Mouse (Mus musculus): ENCODE results near the gene Mb.

Gene Mb

GRCm38 (mm10) chr15:77065259-77065852, 14.9 kb upstream of the Mb start:
- DNase-seq (ENCODE audit: low read depth, low spot score): no peak

- no peak for DNase-seq (ENCODE audit: low read depth, low spot score)
These were observed 12.3 kb upstream of the Mb start for GRCm38 (mm10) chr15:77062746-77063145.

DNA sequence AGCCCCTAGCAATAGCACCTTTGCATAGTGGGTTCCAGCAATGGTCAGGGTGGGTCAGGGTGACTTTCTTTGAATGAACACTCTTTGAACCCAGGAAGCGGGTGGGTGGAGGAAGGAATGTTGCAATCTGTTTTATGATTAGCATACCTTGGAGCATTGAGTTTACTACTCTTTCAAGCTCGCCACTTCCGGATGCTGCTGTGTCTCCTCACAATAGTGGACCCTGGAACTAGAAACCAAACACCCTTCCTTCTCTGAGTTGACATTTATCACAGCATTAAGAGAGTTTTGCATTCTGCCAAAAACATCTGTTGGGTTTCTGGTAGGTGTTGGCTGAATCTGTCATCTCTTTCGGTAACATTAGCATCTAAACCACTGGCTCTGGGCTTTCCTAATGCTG, 8.9 kb upstream of the Mb start:
- peak; percentile 93 for DNase-seq (ENCODE audit: low read depth, low spot score)

GRCm38 (mm10) chr15:77058566-77058965, 8.1 kb upstream of the Mb start:
- peak; percentile 99 for DNase-seq (ENCODE audit: low read depth, low spot score)

- peak; percentile 77 for DNase-seq (ENCODE audit: low read depth, low spot score)
These were observed 6.3 kb upstream of the Mb start for GRCm38 (mm10) chr15:77056791-77057051.

DNA sequence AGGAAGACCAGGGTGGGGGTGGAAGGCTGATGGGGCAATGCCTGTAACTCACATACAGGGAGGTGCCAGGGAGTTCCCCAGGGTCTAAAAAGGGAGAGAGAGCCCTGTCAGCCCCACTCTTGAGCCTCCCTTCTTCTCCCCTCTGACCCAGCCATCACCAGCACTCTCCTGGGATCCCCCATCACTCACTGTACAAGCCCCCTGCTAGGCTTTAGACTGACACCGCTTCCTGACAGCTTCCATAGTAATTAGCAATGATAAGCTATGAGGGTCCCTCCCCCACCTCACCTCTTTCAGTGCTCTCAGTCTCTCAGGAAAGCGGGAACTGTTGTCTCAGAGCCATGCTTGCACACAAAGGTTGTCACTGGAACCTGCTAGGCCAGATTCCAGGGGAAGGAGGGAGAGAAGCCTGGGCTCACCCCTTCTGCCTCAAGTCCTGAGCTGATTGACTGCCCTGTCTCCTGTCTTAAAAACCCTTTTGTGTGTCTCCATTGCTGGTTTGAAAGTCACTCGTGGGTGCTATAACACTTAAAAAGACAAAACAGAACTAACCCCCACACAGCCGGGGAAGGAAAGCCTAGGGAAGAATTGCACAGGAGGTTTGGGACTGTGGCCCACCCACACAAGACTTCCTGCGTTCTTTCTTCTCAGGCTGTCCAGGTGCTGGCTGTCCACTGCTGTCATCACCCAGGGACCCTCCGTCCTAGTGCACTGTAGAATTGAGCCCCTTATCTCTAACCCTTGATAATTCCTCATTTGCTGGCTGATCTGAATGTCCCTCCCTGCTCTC, 5.7 kb upstream of the Mb start:
- peak; percentile 96 for DNase-seq (ENCODE audit: low read depth, low spot score)

GRCm38 (mm10) chr15:77054611-77055175, 4.2 kb upstream of the Mb start:
- no peak for DNase-seq (ENCODE audit: low read depth, low spot score)

DNA sequence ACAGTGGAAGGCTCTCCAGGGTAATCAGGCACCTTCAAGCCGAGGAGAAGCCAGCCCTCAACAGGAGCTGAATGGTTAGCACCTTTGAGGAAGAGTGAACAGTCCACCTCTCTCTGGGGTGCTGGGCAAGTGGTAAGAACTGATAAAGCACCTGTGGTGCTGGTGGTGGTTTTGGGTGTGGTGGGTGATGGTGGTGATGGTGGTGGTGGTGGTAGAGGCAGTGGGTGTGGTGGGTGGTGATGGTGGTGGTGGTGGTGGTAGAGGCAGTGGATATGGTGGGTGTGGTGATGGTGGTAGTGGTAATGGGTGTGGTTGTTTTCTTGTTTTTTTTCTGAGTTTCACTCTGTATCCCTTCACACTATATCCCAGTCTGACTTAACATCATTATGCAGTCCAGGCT, 2.6 kb upstream of the Mb start:
- DNase-seq (ENCODE audit: low read depth, low spot score): no peak

DNA sequence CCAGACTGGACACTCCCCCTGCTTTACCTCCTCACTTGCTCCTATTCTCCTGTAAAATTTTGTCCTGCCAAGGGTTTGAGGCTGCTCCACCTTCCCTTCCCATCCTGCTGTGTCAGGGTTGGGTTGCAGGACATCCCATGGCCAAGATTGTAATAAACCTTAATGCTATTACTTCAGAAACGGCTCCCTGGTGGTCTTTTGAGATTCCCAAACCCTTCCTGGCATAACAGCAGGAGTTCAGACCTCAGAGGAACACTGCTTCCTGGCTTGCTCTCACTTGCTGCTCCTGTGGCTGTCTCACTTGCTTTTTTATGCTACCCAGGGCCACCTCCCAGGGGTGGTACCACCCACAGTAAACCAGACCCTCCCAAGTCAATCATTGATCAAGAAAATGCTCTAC, 1.7 kb upstream of the Mb start:
- DNase-seq (ENCODE audit: low read depth, low spot score): peak; percentile 82

DNA sequence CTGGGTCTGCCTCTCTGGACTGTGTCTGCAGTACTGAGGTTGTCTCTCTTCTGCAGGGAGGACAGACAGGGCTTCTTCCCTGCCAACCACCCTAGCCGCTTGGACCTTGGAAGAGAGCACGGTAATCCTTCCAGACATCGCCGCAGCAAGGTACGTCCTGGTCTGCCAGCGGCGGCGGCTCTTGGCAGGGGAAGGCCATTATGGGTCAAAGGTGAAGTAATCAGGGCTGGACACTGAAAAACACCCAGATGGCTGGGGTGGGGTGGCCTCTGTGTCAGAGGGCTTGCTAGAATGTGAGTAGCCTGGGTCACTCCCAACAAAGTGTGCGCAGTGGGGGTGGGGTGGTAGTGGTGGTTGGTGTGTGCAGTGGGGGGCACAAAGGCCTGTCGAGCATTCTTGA, 4.9 kb downstream of the Mb start:
- DNase-seq (ENCODE audit: low read depth, low spot score): no peak

DNA sequence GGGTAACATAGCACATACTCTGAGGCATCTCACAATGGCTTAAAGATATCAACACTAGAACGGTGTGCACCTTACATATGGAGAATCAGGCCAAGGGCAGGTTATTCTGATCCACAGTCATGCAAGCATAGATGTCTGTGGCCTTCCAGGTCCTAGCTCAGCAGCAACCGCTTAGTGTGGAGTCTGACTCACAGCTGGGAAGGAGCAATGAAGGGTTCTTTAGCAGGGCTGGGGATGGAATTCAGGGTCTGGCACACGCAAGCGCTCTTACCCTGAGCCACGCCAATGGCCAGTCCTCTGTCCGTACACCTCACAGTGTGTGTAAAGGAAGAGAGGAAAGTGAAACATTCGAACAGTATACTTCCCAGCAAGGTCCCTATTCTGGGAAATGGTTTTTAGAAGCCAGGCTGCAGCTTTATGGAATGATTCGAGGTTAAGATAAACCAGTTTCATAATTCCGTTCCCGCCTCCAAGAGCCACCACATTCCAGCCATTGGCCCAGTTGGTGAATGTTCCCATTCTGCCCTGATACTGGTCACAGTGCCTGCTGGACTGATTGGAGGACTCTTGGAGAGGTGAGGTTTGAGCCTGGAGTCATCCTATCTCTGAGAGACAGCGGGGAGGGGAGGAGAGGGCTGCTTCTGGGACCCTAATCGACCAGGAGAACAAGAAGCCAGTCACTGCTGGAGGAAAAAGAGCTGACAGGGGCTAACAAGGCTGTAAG, 5.7 kb downstream of the Mb start, which contains the start of gene Apol6:
Gene Apol6, plus strand, starts transcription at position 133 of the 724 bp plus-strand sequence.
- DNase-seq (ENCODE audit: low read depth, low spot score): no peak

DNA sequence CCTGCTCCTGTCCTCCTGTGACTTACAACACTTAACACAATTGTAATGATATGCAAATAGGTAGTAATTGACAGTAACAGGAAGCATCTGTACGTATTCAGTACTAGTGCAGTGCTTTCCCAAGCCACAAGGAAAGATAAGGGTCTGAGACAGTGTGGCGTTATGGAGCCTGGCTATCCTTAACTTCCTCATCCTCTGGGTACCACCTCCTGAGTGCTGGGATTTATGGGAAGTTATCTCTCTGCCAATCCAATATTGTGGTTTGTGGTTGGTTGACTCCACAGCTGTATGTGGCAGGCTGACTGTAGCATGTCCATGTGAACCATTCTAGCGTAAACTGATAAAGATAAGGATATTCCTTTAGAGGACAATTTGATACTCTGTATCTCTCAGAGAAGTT, 9.7 kb downstream of the Mb start:
- no peak for DNase-seq (ENCODE audit: low read depth, low spot score)

GRCm38 (mm10) chr15:77039211-77039700, 11.2 kb downstream of the Mb start:
- DNase-seq (ENCODE audit: low read depth, low spot score): peak; percentile 81

- peak; percentile 88 for DNase-seq (ENCODE audit: low read depth, low spot score)
These were observed 12.9 kb downstream of the Mb start for GRCm38 (mm10) chr15:77037278-77038161.

GRCm38 (mm10) chr15:77036989-77037277, 13.5 kb downstream of the Mb start:
- DNase-seq (ENCODE audit: low read depth, low spot score): no peak

- peak; percentile 55 for DNase-seq (ENCODE audit: low read depth, low spot score)
These were observed 14.0 kb downstream of the Mb start for GRCm38 (mm10) chr15:77036320-77036988.

- no peak for DNase-seq (ENCODE audit: low read depth, low spot score)
These were observed 14.8 kb downstream of the Mb start for GRCm38 (mm10) chr15:77035643-77036042.

DNA sequence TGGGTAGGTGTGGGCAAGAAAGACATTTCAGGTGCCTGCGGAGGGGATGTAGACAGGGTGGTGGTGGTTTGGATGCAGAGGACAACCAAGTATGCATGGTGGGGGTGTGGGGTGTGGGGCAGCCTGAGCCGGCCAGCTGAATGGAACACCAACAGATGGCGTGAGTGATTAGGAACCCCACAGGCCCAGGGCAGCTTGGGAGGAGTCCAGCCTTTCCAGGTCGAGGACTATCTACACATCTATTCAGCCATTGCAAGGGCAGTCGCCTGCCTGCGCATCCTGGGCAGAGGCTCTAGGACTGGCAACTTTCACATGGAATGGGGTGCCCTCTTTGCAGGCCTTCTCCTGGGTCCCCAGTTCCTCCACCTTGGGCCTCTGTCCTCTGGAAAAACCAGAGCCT, 15.9 kb downstream of the Mb start:
- DNase-seq (ENCODE audit: low read depth, low spot score): no peak

GRCm38 (mm10) chr15:77031271-77031670, 19.2 kb downstream of the Mb start:
- no peak for DNase-seq (ENCODE audit: low read depth, low spot score)

GRCm38 (mm10) chr15:77029331-77029991, 21.0 kb downstream of the Mb start:
- DNase-seq (ENCODE audit: low read depth, low spot score): peak; percentile 82
